Mouse (Mus musculus) liver, embryonic 11.5 days (tissue): ENCODE results near the gene Stat5a. TPM values are rescaled to one million over a fixed set of nuclear protein-coding genes. Genes with fewer than 3 reads are reported as not detected.

Source experiments
- ATAC-seq: fragments of 200-750 bp; cut with Nextera tagmentation; replicated peaks from 2 replicates; pipeline ENCODE4 v1.8.0; 2017; ENCODE audit warnings: moderate number of reproducible peaks, mild to moderate bottlenecking, moderate TSS enrichment, moderate library complexity; ENCODE audit not compliant: low FRiP score
- DNase-seq: peaks from one replicate; pipeline ENCODE4 v3.0.0-alpha.2; 2017; ENCODE audit warnings: low spot score
- H3K27ac ChIP-seq: fragments of 300-500 bp; sonication (generic); 2 replicates; pipeline ENCODE4 v1.5.1; 2014; ENCODE audit warnings: mild to moderate bottlenecking, low read depth, low read length, control low read depth
- H3K27me3 ChIP-seq: fragments of 300-500 bp; sonication (generic); replicated peaks from 2 replicates; pipeline ENCODE4 v1.6.1; 2014; ENCODE audit warnings: low read length, mixed read lengths; ENCODE audit not compliant: control insufficient read depth, insufficient read depth
- H3K36me3 ChIP-seq: fragments of 300-500 bp; sonication (generic); 2 replicates; pipeline ENCODE4 v1.6.1; 2014; ENCODE audit warnings: mild to moderate bottlenecking, low read length, moderate library complexity, mixed read lengths; ENCODE audit not compliant: control insufficient read depth, insufficient read depth
- H3K4me1 ChIP-seq: fragments of 300-500 bp; sonication (generic); replicated peaks from 2 replicates; pipeline ENCODE4 v1.6.1; 2014; ENCODE audit warnings: low read length, mixed read lengths; ENCODE audit not compliant: control insufficient read depth, insufficient read depth
- H3K4me2 ChIP-seq: fragments of 300-500 bp; sonication (generic); 2 replicates; pipeline ENCODE4 v1.6.1; 2014; ENCODE audit warnings: mild to moderate bottlenecking, control low read depth, moderate library complexity
- H3K4me3 ChIP-seq: fragments of 300-500 bp; sonication (generic); 2 replicates; pipeline ENCODE4 v1.5.1; 2014; ENCODE audit warnings: low read depth, low read length, control low read depth
- H3K9ac ChIP-seq: fragments of 300-500 bp; sonication (generic); 2 replicates; pipeline ENCODE4 v1.6.1; 2014; ENCODE audit warnings: low read depth, low read length, control low read depth
- H3K9me3 ChIP-seq: fragments of 300-500 bp; sonication (generic); 2 replicates; pipeline ENCODE4 v1.6.1; 2016; ENCODE audit warnings: low read length, inconsistent platforms, mixed read lengths; ENCODE audit not compliant: control insufficient read depth
- WGBS: fragments of 180-500 bp; shearing (Covaris S2); extraction: QIAGEN DNeasy Blood & Tissue Kit; methylation state at CpG from one replicate; pipeline ENCODE4 v1.1.7; 2014; 5-methylcytosine and 5-hydroxymethylcytosine counted together
- polyA plus RNA-seq: library from polyadenylated mRNA; unstranded; fragments of >200 nt; fragmentation: Nextera tagmentation; extraction: Ambion mirVana; gene quantifications from 2 replicates; pipeline ENCODE4 v1.2.1, GENCODE M21; 2014

Stat5a gene
- polyA plus RNA-seq: 26.3 and 27.8 TPM in 2 replicates

GRCm38 (mm10) chr11:100858935-100859578 lies at the start of gene Stat5a:
Stat5a (plus strand) TSS chr11:100859351.
- H3K27ac ChIP-seq: peak within 1 kb of the TSS; percentile 72; the same call in 1 of the 2 replicates
- peak within 1 kb of the TSS; percentile 56 for H3K4me3 ChIP-seq
- H3K9ac ChIP-seq: peak within 1 kb of the TSS; percentile 68
- no peaks in the 10 kb centered on the region for H3K9me3 ChIP-seq
- H3K4me1 ChIP-seq: peaks cover 10% of the 10 kb centered on the region
- no peak for ATAC-seq
- no peak for DNase-seq
- H3K27me3 ChIP-seq: peaks cover 12% of the 10 kb centered on the region; the same call in 1 of the 2 replicates
- no peaks in the 10 kb centered on the region for H3K36me3 ChIP-seq
- H3K4me2 ChIP-seq: peak within 1 kb of the TSS; percentile 69
- 64% methylated on average over 9 of the region's 9 CpGs for WGBS

DNA sequence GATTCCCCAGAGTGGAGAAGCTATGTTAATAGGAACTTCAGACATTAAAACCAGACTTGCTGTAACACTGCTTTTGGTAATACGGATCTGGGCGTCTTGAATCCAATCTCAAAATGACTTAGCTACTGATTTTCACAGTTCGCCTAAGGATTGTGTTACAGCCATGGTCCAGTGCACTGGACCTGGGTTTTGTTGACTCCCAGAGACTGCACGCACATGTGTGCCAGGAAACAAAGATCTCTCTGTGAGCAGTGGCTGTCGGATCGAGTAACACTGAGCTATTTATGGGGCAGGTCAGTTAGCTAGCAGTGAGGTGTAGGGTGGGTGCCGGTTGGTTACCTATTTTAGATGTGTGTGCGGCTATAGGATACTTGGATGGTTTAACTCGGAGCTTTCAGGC lies 48.6 kb upstream of the Stat5a start:
- Histone ChIP-seq H3K4me2 (no peak overlapping the region), H3K9me3 (no peaks in the 10 kb centered on the region), H3K4me1 (peaks cover 16% of the 10 kb centered on the region), H3K36me3 (peaks cover 10% of the 10 kb centered on the region; the same call in 1 of the 2 replicates), H3K4me3 (no peak overlapping the region), H3K27me3 (no peaks in the 10 kb centered on the region), H3K27ac (no peak overlapping the region), H3K9ac (no peak overlapping the region)
- DNase-seq: no peak
- no peak for ATAC-seq
- WGBS: 89% methylated on average over 9 of the region's 9 CpGs

DNA sequence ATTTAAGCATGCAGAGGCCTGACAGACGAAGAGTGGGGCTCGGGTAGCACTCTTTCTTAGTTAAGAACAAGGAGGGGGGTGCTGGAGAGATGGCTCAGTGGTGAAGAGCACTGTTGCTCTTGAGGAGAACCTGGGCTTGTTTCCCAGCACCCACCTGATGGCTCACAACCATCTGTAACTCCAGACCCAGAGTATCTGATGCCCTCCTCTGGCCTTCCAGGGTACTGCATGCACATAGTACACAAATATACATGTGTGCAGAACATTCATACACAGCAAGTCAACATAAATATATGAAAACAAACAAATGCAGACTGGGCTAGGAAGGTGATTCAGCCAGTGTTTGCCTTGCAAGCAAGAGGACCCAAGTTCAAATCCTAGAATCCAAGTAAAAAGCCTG lies 48.0 kb upstream of the Stat5a start:
- no peak overlapping the region for H3K27ac ChIP-seq
- no peak overlapping the region for H3K9ac ChIP-seq
- 91% methylated on average over 2 of the region's 2 CpGs for WGBS
- peaks cover 19% of the 10 kb centered on the region for H3K4me1 ChIP-seq
- DNase-seq (no peak), ATAC-seq (no peak)
- H3K36me3 ChIP-seq: peaks cover 8% of the 10 kb centered on the region; the same call in 1 of the 2 replicates
- H3K4me3 ChIP-seq: no peak overlapping the region
- no peak overlapping the region for H3K4me2 ChIP-seq
- H3K9me3 ChIP-seq: no peaks in the 10 kb centered on the region
- no peaks in the 10 kb centered on the region for H3K27me3 ChIP-seq

DNA sequence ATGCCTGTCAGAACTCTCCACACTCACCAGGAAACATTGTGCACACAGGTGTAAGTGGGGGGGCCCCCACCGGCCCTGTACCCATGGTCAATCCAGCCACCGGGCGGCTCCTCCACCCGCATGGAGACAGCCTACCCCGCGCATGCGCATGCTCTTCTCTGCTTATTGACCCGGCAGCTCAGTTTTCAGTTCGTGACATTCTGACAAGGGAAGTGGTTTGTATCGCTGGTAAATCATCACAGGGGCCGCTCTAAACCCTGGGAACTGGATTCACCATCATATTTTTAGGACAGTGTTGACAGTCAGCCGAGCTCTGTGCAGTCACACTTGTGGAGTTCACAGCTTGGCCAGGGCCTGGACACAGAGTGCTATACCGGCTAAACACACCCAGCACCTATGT lies 44.7 kb upstream of the Stat5a start:
- DNase-seq (peak; percentile 62), ATAC-seq (peak; percentile 55)
- H3K4me2 ChIP-seq: peak overlapping the region; percentile 65
- H3K27ac ChIP-seq: peak overlapping the region; percentile 53; the same call in 1 of the 2 replicates
- H3K27me3 ChIP-seq: no peaks in the 10 kb centered on the region
- peaks cover 53% of the 10 kb centered on the region for H3K4me1 ChIP-seq
- 36% methylated on average over 13 of the region's 13 CpGs for WGBS
- peaks cover 3% of the 10 kb centered on the region; the same call in 1 of the 2 replicates for H3K36me3 ChIP-seq
- no peaks in the 10 kb centered on the region for H3K9me3 ChIP-seq
- H3K4me3 ChIP-seq: peak overlapping the region; percentile 29
- peak overlapping the region; percentile 30; the same call in 1 of the 2 replicates for H3K9ac ChIP-seq

DNA sequence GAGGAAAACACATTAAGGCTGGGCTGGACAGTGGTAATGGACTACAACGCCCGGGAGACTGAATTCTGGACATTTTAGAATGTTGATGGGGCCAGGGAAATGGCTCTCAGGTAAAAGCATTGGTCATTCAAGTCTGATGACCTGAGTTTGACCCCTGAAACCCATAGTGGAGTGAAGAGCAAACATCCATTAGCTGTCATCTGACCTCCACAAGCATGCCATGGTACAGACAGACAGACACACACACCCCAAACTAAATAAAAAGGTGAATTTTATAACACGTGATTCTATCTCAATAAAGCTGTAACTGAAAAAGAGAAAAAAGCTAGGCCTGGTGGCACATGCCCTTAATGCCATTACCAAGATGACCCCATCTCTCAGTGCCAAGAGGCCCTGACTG lies 42.8 kb upstream of the Stat5a start:
- H3K36me3 ChIP-seq: no peaks in the 10 kb centered on the region
- H3K4me1 ChIP-seq: peaks cover 61% of the 10 kb centered on the region
- DNase-seq (no peak), ATAC-seq (no peak)
- H3K9me3 ChIP-seq: no peaks in the 10 kb centered on the region
- no peak overlapping the region for H3K9ac ChIP-seq
- H3K4me2 ChIP-seq: peak overlapping the region; percentile 22; the same call in 1 of the 2 replicates
- H3K27me3 ChIP-seq: no peaks in the 10 kb centered on the region
- 0 out of 2 replicates have a peak overlapping the region, but pooled peaks have one; percentile 13 for H3K27ac ChIP-seq
- no peak overlapping the region for H3K4me3 ChIP-seq
- 64% methylated on average over 3 of the region's 3 CpGs for WGBS

- H3K4me2 ChIP-seq: peak overlapping the region; percentile 22; the same call in 1 of the 2 replicates
- no peaks in the 10 kb centered on the region for H3K27me3 ChIP-seq
- no peak overlapping the region for H3K4me3 ChIP-seq
- WGBS: 72% methylated on average over 4 of the region's 4 CpGs
- H3K27ac ChIP-seq: 0 out of 2 replicates have a peak overlapping the region, but pooled peaks have one; percentile 13
- no peaks in the 10 kb centered on the region for H3K36me3 ChIP-seq
- no peak for DNase-seq
- H3K9me3 ChIP-seq: no peaks in the 10 kb centered on the region
- ATAC-seq: no peak
- peaks cover 63% of the 10 kb centered on the region for H3K4me1 ChIP-seq
- no peak overlapping the region for H3K9ac ChIP-seq
Measured at GRCm38 (mm10) chr11:100816801-100817200, 42.4 kb upstream of the Stat5a start.

DNA sequence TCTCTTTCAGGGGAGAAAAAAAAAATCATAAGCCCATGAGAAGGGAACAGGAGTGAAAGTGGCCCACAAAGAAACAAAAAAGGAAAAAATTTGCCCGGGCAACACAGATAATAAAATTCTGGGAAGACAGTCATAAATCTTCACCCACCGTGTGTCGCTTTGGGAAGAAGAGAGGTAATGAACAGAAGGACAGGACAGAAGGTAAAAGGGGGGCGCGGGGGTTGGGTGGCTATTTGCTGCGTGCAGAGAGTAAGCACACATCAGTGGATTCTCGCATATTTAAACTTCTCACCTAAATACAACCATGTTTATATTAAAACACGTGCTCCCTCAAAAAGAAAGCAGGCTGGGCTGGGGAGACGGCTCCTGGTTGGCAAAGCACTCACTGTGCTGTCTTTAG lies 41.8 kb upstream of the Stat5a start:
- Histone ChIP-seq H3K4me1 (peaks cover 67% of the 10 kb centered on the region), H3K9ac (no peak overlapping the region), H3K4me3 (no peak overlapping the region), H3K4me2 (no peak overlapping the region), H3K27me3 (no peaks in the 10 kb centered on the region), H3K9me3 (no peaks in the 10 kb centered on the region), H3K27ac (no peak overlapping the region), H3K36me3 (no peaks in the 10 kb centered on the region)
- WGBS: 66% methylated on average over 9 of the region's 9 CpGs
- DNase-seq (no peak), ATAC-seq (no peak)

- H3K27ac ChIP-seq: no peak overlapping the region
- H3K9ac ChIP-seq: no peak overlapping the region
- H3K4me2 ChIP-seq: 0 out of 2 replicates have a peak overlapping the region, but pooled peaks have one; percentile 1
- no peaks in the 10 kb centered on the region for H3K9me3 ChIP-seq
- no peak for DNase-seq
- no peaks in the 10 kb centered on the region for H3K27me3 ChIP-seq
- no peak overlapping the region for H3K4me3 ChIP-seq
- peaks cover 75% of the 10 kb centered on the region for H3K4me1 ChIP-seq
- no peak for ATAC-seq
- 79% methylated on average over 15 of the region's 15 CpGs for WGBS
- H3K36me3 ChIP-seq: no peaks in the 10 kb centered on the region
Measured at GRCm38 (mm10) chr11:100818359-100819012, 40.7 kb upstream of the Stat5a start.
